Mouse (Mus musculus): Measurements from ENCODE around the gene Cep68. TPM values are rescaled to one million over a fixed set of nuclear protein-coding genes. Genes with fewer than 3 reads are reported as not detected.

Gene Cep68
- polyA plus RNA-seq, 1 experiment from 2014 or later, result 25.8 TPM

GRCm38 (mm10) chr11:20214779-20215178 is 34.5 kb downstream of the Cep68 start:
- Histone ChIP-seq H3K4me1 (ENCODE audit: control insufficient read depth, insufficient read depth, low read depth, low read length) (peaks cover 6% of the 10 kb centered on the region), H3K27ac (ENCODE audit: low read depth, low read length) (no peak overlapping the region), H3K4me2 (ENCODE audit: low read length) (no peak overlapping the region), H3K27me3 (replicated peaks; ENCODE audit: control insufficient read depth, insufficient read depth, low read length) (no peaks in the 10 kb centered on the region), H3K9ac (ENCODE audit: low read depth, low read length) (no peak overlapping the region), H3K9me3 (ENCODE audit: control insufficient read depth, low read length) (no peaks in the 10 kb centered on the region), H3K4me3 (ENCODE audit: low read length) (no peak overlapping the region), H3K36me3 (ENCODE audit: control insufficient read depth, insufficient read depth, low read length) (peaks cover 15% of the 10 kb centered on the region)
- WGBS, result 96% methylated on average over 1 of the region's 1 CpGs
- ATAC-seq, result no peak

DNA sequence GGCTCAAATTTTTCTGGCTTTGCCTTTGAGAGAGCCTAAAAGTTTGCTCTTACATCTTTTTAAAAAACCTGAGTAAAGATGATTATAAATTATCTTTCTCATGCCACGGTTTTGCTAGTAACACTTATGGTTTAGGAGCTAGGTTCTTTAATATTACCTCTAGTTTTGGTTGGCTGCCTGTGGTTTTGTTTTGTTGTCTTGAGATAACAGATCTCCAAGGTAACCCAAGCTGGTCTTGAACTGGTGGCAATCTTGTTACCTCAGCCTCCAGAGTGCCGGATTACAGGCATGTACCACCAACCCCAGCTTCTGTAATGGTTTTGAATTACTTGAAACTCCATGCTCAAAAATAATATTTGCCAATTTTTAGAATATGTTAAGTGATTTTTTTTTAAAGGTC is 37.4 kb downstream of the Cep68 start:
- WGBS, result 76% methylated on average over 2 of the region's 2 CpGs
- no peak for ATAC-seq

DNA sequence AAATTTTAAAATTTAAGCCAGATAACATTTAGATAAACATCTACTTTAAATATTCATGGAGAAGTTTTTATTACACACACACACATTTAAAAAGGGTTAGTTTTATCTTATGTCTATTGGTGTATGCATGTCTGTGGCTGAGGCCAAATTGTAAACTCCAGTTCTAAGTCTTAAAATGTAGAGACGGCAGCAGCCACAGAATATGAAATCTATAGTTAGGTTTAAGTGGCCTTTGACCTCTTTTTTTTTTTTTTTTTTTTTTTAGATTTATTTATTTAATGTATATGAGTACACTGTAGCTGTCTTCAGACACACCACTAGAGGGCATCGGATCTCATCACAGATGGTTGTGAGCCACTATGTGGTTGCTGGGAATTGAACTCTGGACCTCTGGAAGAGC is 41.6 kb downstream of the Cep68 start:
- Histone ChIP-seq H3K27ac (ENCODE audit: low read depth, low read length) (no peak overlapping the region), H3K27me3 (replicated peaks; ENCODE audit: control insufficient read depth, insufficient read depth, low read length) (no peaks in the 10 kb centered on the region), H3K9me3 (ENCODE audit: control insufficient read depth, low read length) (no peaks in the 10 kb centered on the region), H3K4me3 (ENCODE audit: low read length) (no peak overlapping the region), H3K4me2 (ENCODE audit: low read length) (no peak overlapping the region), H3K9ac (ENCODE audit: low read depth, low read length) (no peak overlapping the region), H3K4me1 (ENCODE audit: control insufficient read depth, insufficient read depth, low read depth, low read length) (peaks cover 27% of the 10 kb centered on the region), H3K36me3 (ENCODE audit: control insufficient read depth, insufficient read depth, low read length) (no peaks in the 10 kb centered on the region)
- ATAC-seq, result no peak
- WGBS, result 76% methylated on average over 2 of the region's 2 CpGs

More for the DNA sequence above, 37.4 kb downstream of the Cep68 start:
- no peak overlapping the region for H3K27ac ChIP-seq (ENCODE audit: low read depth, low read length)
- H3K4me2 ChIP-seq (ENCODE audit: low read length), result no peak overlapping the region
- H3K9ac ChIP-seq (ENCODE audit: low read depth, low read length), result no peak overlapping the region
- no peak overlapping the region for H3K4me3 ChIP-seq (ENCODE audit: low read length)
- peaks cover 2% of the 10 kb centered on the region for H3K36me3 ChIP-seq (ENCODE audit: control insufficient read depth, insufficient read depth, low read length)
- H3K9me3 ChIP-seq (ENCODE audit: control insufficient read depth, low read length), result no peaks in the 10 kb centered on the region
- no peaks in the 10 kb centered on the region for H3K27me3 ChIP-seq (replicated peaks; ENCODE audit: control insufficient read depth, insufficient read depth, low read length)
- H3K4me1 ChIP-seq (ENCODE audit: control insufficient read depth, insufficient read depth, low read depth, low read length), result peaks cover 6% of the 10 kb centered on the region

DNA sequence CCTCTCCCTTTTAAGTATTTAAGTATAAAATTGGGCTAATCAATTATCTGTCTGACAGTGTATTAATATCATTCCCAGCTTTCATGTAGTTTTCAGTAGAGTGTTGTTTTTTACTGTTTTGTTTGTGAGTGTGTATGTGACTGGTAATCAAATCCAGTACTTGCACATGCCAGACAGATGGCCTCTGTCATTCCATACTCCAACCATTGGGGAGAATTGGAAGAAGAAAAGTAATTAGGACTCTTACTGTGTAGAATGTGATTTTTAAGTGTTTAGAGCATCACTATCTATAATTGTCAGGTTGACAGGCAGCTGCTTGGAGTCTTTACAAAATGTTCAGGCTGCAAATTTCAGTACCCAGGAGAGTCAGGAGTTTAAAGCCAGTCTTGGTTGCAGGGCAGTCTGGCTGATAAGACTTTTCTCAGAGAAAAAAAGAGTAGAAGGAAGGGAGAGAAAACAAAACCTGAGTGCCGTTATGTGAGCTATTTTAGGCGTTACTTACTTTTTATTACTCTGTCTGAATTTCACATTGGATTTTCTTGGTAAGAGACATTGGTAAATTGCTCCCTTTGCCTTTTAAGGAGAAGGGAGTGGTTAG is 42.5 kb downstream of the Cep68 start:
- H3K4me3 ChIP-seq (ENCODE audit: low read length), result no peak overlapping the region
- WGBS, result 64% methylated on average over 2 of the region's 2 CpGs
- no peaks in the 10 kb centered on the region for H3K27me3 ChIP-seq (replicated peaks; ENCODE audit: control insufficient read depth, insufficient read depth, low read length)
- no peak overlapping the region for H3K4me2 ChIP-seq (ENCODE audit: low read length)
- no peak overlapping the region for H3K27ac ChIP-seq (ENCODE audit: low read depth, low read length)
- no peaks in the 10 kb centered on the region for H3K36me3 ChIP-seq (ENCODE audit: control insufficient read depth, insufficient read depth, low read length)
- no peaks in the 10 kb centered on the region for H3K9me3 ChIP-seq (ENCODE audit: control insufficient read depth, low read length)
- no peak overlapping the region for H3K9ac ChIP-seq (ENCODE audit: low read depth, low read length)
- H3K4me1 ChIP-seq (ENCODE audit: control insufficient read depth, insufficient read depth, low read depth, low read length), result peaks cover 31% of the 10 kb centered on the region
- ATAC-seq, result no peak

DNA sequence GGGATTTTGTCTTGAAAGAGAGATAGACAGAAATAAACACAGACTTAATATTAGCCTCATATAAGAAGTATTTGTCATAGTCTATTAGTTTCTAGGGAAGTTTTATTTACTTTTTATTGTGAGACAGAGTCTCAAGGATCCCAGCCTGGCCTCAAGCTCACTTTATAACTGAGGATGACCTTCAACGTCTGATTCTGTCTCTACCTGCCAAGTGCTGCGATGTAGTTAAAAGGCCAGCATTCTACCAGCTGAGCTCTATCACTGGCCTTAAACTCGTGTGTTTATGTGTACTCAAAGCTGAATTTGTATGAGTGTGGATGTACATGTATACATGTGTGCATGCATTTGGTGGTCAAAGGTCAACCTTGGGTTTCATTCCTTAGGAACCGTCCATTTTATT is 43.7 kb downstream of the Cep68 start:
- 85% methylated on average over 4 of the region's 4 CpGs for WGBS
- Histone ChIP-seq H3K9me3 (ENCODE audit: control insufficient read depth, low read length) (no peaks in the 10 kb centered on the region), H3K27ac (ENCODE audit: low read depth, low read length) (no peak overlapping the region), H3K27me3 (replicated peaks; ENCODE audit: control insufficient read depth, insufficient read depth, low read length) (no peaks in the 10 kb centered on the region), H3K36me3 (ENCODE audit: control insufficient read depth, insufficient read depth, low read length) (no peaks in the 10 kb centered on the region), H3K4me1 (ENCODE audit: control insufficient read depth, insufficient read depth, low read depth, low read length) (peaks cover 28% of the 10 kb centered on the region), H3K4me3 (ENCODE audit: low read length) (no peak overlapping the region), H3K9ac (ENCODE audit: low read depth, low read length) (no peak overlapping the region), H3K4me2 (ENCODE audit: low read length) (no peak overlapping the region)
- ATAC-seq, result no peak

DNA sequence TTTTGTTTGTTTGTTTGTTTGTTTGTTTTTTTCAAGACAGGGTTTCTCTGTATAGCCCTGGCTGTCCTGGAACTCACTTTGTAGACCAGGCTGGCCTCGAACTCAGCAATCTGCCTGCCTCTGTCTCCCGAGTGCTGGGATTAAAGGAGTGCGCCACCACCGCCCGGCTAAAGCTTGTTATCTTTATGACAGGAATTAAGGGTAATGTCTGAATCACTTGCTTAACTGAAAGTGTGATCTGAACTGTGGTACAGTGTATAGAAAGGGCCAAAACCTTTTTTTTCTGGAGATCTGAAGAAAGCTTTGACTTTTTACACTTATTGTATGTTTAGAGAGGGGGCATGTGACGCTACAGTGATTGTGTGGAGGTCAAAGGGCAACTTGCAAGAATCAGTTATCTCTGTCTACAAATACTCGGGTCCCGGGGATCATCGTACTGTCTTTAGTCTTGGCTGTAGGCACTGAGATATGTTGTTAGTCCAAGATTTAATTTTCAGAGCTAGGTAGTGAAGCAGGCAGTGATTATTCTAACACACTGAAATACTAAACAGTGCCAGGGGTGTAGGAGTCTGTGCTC is 44.3 kb downstream of the Cep68 start:
- WGBS, result 80% methylated on average over 9 of the region's 9 CpGs
- H3K4me1 ChIP-seq (ENCODE audit: control insufficient read depth, insufficient read depth, low read depth, low read length), result peaks cover 28% of the 10 kb centered on the region
- ATAC-seq, result no peak
- no peak overlapping the region for H3K9ac ChIP-seq (ENCODE audit: low read depth, low read length)
- H3K27ac ChIP-seq (ENCODE audit: low read depth, low read length), result no peak overlapping the region
- H3K4me3 ChIP-seq (ENCODE audit: low read length), result no peak overlapping the region
- no peaks in the 10 kb centered on the region for H3K27me3 ChIP-seq (replicated peaks; ENCODE audit: control insufficient read depth, insufficient read depth, low read length)
- no peak overlapping the region for H3K4me2 ChIP-seq (ENCODE audit: low read length)
- H3K36me3 ChIP-seq (ENCODE audit: control insufficient read depth, insufficient read depth, low read length), result no peaks in the 10 kb centered on the region
- no peaks in the 10 kb centered on the region for H3K9me3 ChIP-seq (ENCODE audit: control insufficient read depth, low read length)

- no peaks in the 10 kb centered on the region for H3K27me3 ChIP-seq (replicated peaks; ENCODE audit: control insufficient read depth, insufficient read depth, low read length)
- H3K36me3 ChIP-seq (ENCODE audit: control insufficient read depth, insufficient read depth, low read length), result no peaks in the 10 kb centered on the region
- ATAC-seq, result no peak
- H3K27ac ChIP-seq (ENCODE audit: low read depth, low read length), result no peak overlapping the region
- H3K4me3 ChIP-seq (ENCODE audit: low read length), result no peak overlapping the region
- 70% methylated on average over 2 of the region's 2 CpGs for WGBS
- H3K4me1 ChIP-seq (ENCODE audit: control insufficient read depth, insufficient read depth, low read depth, low read length), result peaks cover 28% of the 10 kb centered on the region
- no peak overlapping the region for H3K4me2 ChIP-seq (ENCODE audit: low read length)
- no peaks in the 10 kb centered on the region for H3K9me3 ChIP-seq (ENCODE audit: control insufficient read depth, low read length)
- H3K9ac ChIP-seq (ENCODE audit: low read depth, low read length), result no peak overlapping the region
Observed at GRCm38 (mm10) chr11:20204321-20204720, 44.9 kb downstream of the Cep68 start.

DNA sequence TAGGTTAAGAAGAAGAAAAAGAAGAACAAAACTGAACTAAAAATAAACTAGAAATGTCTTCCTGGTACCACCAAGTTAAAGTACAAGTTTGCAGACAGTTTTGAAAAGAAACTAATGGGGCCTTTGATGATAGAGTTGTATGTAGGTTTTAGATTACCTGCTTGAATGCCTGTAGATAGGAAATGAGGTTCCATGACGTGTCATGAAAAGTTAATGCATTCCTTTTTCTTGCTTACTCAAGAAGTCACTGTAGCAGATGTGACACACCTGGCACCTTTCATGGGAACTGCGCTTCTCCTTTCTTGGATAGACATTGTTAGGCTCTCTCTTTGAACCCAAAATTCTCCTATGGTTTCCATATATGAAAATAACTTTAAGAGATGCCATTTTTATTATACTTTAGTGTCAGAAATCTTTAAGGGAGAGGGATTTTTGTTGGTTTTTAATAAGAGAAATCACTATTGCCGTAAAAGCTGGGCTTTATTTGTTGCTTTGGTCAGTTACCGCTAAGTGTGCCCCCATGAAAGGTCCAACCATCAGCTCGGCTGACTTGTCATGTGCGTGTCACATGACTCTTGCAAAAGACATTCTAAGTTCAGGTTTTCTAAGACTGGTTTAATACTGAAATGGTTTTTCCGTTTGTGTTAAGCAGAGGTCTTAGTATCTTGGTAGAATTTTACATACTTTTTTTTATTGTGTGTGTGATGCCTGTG is 46.8 kb downstream of the Cep68 start:
- ATAC-seq, result no peak
- H3K27ac ChIP-seq (ENCODE audit: low read depth, low read length), result peak overlapping the region; percentile 97; the same call in 1 of the 2 replicates

DNA sequence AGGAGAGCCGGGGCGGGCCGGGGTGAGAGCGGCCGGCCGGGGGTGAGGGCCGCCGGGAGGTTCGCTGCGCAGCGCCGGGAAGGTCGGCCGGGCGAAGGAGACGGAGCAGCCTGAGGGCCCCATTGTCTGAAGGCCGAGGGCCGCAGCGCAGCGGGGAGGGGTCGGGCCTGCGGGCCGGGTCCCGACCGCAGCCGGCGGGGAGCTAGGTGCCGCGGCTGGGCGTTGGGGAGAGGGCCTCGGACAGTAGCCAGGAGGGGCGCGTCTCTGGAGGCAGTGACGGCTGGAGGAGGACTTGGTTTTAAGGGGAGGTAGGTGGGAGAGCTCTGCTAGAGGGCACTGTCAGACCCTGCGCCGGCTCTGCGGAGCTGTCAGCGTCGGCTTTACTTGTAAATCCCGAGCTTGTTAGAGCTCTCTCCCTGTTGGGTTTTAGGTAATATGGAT is 47.5 kb downstream of the Cep68 start:
- H3K36me3 ChIP-seq (ENCODE audit: control insufficient read depth, insufficient read depth, low read length), result no peaks in the 10 kb centered on the region
- peak overlapping the region; percentile 100 for H3K9ac ChIP-seq (ENCODE audit: low read depth, low read length)
- H3K4me3 ChIP-seq (ENCODE audit: low read length), result peak overlapping the region; percentile 100
- H3K4me2 ChIP-seq (ENCODE audit: low read length), result peak overlapping the region; percentile 87
- H3K27me3 ChIP-seq (replicated peaks; ENCODE audit: control insufficient read depth, insufficient read depth, low read length), result no peaks in the 10 kb centered on the region
- peak overlapping the region; percentile 97 for H3K27ac ChIP-seq (ENCODE audit: low read depth, low read length)
- under 1% methylated on average over 39 of the region's 40 CpGs for WGBS
- peaks cover 28% of the 10 kb centered on the region for H3K4me1 ChIP-seq (ENCODE audit: control insufficient read depth, insufficient read depth, low read depth, low read length)
- ATAC-seq, result peak; percentile 23
- no peaks in the 10 kb centered on the region for H3K9me3 ChIP-seq (ENCODE audit: control insufficient read depth, low read length)

More for the DNA sequence above, 46.8 kb downstream of the Cep68 start:
- Histone ChIP-seq H3K27me3 (replicated peaks; ENCODE audit: control insufficient read depth, insufficient read depth, low read length) (no peaks in the 10 kb centered on the region), H3K9ac (ENCODE audit: low read depth, low read length) (peak overlapping the region; percentile 100), H3K4me2 (ENCODE audit: low read length) (peak overlapping the region; percentile 87), H3K9me3 (ENCODE audit: control insufficient read depth, low read length) (no peaks in the 10 kb centered on the region), H3K4me1 (ENCODE audit: control insufficient read depth, insufficient read depth, low read depth, low read length) (peaks cover 28% of the 10 kb centered on the region), H3K4me3 (ENCODE audit: low read length) (peak overlapping the region; percentile 100), H3K36me3 (ENCODE audit: control insufficient read depth, insufficient read depth, low read length) (no peaks in the 10 kb centered on the region)
- WGBS, result 56% methylated on average over 7 of the region's 7 CpGs

Data from hindbrain, embryonic 16.5 days (tissue).